Mouse (Mus musculus): ENCODE measurements around the gene Spaca6. TPM values are rescaled to one million over a fixed set of nuclear protein-coding genes. Genes with fewer than 3 reads are reported as not detected.
"Not testable (repeated sequence)": the region's sequence is repeated elsewhere in the genome, so short reads cannot be mapped to it uniquely, and the experiment has no call there.

Gene Spaca6
- polyA plus RNA-seq, 1 experiment from 2014 or later = 17.4 TPM

DNA sequence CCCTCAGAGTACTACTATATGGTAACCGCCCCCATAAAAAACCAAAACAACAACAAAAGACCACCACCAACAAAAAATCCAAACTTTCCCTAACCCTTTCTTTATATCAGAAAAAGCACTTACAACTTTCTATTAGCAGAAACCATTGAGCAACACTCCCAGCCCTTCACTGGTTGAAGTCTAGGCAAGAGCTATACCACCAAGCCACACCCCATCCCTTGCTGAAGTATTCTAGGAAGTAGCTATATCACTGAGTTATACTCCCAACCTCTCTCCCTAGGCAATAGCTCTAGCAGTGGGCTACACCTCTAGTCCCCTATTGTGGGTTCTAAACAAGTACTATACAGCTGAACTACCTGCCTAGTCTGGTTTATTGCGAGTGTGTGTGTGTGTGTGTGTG lies 12.3 kb downstream of the Spaca6 start:
- Histone ChIP-seq H3K27ac (ENCODE audit: low read length) (no peak overlapping the region), H3K4me3 (ENCODE audit: low read length) (no peak overlapping the region), H3K4me2 (ENCODE audit: low read depth, low read length) (no peak overlapping the region), H3K9ac (ENCODE audit: low read length) (no peak overlapping the region), H3K9me3 (replicated peaks; ENCODE audit: control insufficient read depth, low read length) (no peaks in the 10 kb centered on the region), H3K36me3 (ENCODE audit: control insufficient read depth, insufficient read depth) (peaks cover 14% of the 10 kb centered on the region), H3K4me1 (ENCODE audit: control insufficient read depth, insufficient read depth, low read length) (peaks cover 28% of the 10 kb centered on the region), H3K27me3 (ENCODE audit: control insufficient read depth, insufficient read depth, low read length) (no peaks in the 10 kb centered on the region)
- 97% methylated on average over 2 of the region's 2 CpGs for WGBS
- no peak for ATAC-seq (replicated peaks; ENCODE audit: extremely low read depth, insufficient read depth, low FRiP score)

- Histone ChIP-seq H3K36me3 (ENCODE audit: control insufficient read depth, insufficient read depth) (peaks cover 14% of the 10 kb centered on the region), H3K9me3 (replicated peaks; ENCODE audit: control insufficient read depth, low read length) (no peaks in the 10 kb centered on the region), H3K27me3 (ENCODE audit: control insufficient read depth, insufficient read depth, low read length) (no peaks in the 10 kb centered on the region), H3K4me1 (ENCODE audit: control insufficient read depth, insufficient read depth, low read length) (peaks cover 15% of the 10 kb centered on the region), H3K9ac (ENCODE audit: low read length) (no peak overlapping the region), H3K4me3 (ENCODE audit: low read length) (no peak overlapping the region), H3K4me2 (ENCODE audit: low read depth, low read length) (no peak overlapping the region), H3K27ac (ENCODE audit: low read length) (no peak overlapping the region)
- no peak for ATAC-seq (replicated peaks; ENCODE audit: extremely low read depth, insufficient read depth, low FRiP score)
- WGBS = 93% methylated on average over 7 of the region's 7 CpGs
These were observed 13.8 kb downstream of the Spaca6 start for GRCm38 (mm10) chr17:17840796-17841195.

DNA sequence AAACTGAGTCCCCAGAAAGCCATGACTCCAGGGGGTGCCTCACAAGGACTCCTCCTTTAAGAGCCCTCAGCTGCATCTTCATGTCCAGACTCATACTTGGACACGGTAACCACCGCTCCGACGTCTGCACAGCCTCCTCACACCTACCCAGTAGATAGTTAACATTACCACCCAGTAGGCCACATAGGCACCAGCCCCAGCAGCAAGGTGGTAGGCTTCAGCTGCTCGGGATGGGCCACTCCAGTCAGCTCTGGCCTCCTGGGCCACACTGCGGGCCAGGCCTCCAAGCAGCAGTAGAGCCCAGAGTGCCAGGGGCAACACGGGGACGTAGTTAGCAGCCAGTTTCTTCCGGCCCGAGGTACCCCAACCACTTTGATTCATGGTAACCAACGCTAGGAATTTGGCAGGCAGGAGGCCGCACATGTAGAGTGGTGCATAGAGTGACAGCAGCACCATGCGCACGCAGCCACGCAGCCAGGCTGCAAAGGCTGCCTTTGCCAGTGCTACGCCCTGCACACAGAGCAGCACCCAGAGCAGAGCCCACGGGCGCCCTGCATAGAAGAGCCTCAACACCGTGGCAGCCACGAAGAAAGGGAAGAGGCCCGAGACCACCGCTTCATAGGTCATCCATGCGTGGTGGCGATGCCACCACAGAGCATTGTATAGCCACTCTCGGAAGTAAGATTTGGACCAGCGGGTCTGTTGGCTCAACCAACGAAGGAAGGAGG lies 16.7 kb downstream of the Spaca6 start:
- Histone ChIP-seq H3K9me3 (replicated peaks; ENCODE audit: control insufficient read depth, low read length) (no peaks in the 10 kb centered on the region), H3K36me3 (ENCODE audit: control insufficient read depth, insufficient read depth) (peaks cover 8% of the 10 kb centered on the region), H3K27me3 (ENCODE audit: control insufficient read depth, insufficient read depth, low read length) (no peaks in the 10 kb centered on the region), H3K4me1 (ENCODE audit: control insufficient read depth, insufficient read depth, low read length) (no peaks in the 10 kb centered on the region), H3K4me3 (ENCODE audit: low read length) (no peak overlapping the region), H3K4me2 (ENCODE audit: low read depth, low read length) (no peak overlapping the region), H3K9ac (ENCODE audit: low read length) (no peak overlapping the region), H3K27ac (ENCODE audit: low read length) (no peak overlapping the region)
- peak; percentile 25; the same call in 1 of the 2 replicates for ATAC-seq (replicated peaks; ENCODE audit: extremely low read depth, insufficient read depth, low FRiP score)
- WGBS = 69% methylated on average over 27 of the region's 27 CpGs

DNA sequence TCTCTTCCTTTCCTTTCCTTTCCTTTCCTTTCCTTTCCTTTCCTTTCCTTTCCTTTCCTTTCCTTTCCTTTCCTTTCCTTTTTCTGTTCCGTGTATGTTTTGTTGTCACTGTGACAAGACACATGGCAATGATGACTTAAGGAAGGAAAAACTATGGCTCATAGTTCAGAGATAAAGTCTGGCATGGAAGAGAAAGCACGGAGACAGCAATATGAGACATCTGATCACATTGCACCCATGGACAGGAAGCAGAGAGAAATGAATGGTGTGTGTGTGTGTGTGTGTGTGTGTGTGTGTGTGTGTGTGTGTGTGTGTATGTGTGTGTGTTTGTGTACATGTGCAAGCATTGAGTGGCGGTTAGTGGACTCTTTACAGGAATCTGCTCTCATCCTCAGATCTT lies 17.6 kb downstream of the Spaca6 start:
- H3K27ac ChIP-seq (ENCODE audit: low read length); H3K9me3 ChIP-seq (replicated peaks; ENCODE audit: control insufficient read depth, low read length); ATAC-seq (replicated peaks; ENCODE audit: extremely low read depth, insufficient read depth, low FRiP score); H3K4me2 ChIP-seq (ENCODE audit: low read depth, low read length); H3K27me3 ChIP-seq (ENCODE audit: control insufficient read depth, insufficient read depth, low read length); H3K36me3 ChIP-seq (ENCODE audit: control insufficient read depth, insufficient read depth); H3K9ac ChIP-seq (ENCODE audit: low read length); H3K4me1 ChIP-seq (ENCODE audit: control insufficient read depth, insufficient read depth, low read length); H3K4me3 ChIP-seq (ENCODE audit: low read length): not testable (repeated sequence)
- 66% methylated on average over 3 of the region's 3 CpGs for WGBS

GRCm38 (mm10) chr17:17845187-17846027 lies 18.4 kb downstream of the Spaca6 start:
- H3K4me1 ChIP-seq (ENCODE audit: control insufficient read depth, insufficient read depth, low read length) = peaks cover 2% of the 10 kb centered on the region; the same call in 1 of the 2 replicates
- H3K27me3 ChIP-seq (ENCODE audit: control insufficient read depth, insufficient read depth, low read length) = peaks cover 8% of the 10 kb centered on the region
- WGBS = 74% methylated on average over 10 of the region's 10 CpGs
- no peak overlapping the region for H3K9ac ChIP-seq (ENCODE audit: low read length)
- no peak for ATAC-seq (replicated peaks; ENCODE audit: extremely low read depth, insufficient read depth, low FRiP score)
- no peak overlapping the region for H3K4me3 ChIP-seq (ENCODE audit: low read length)
- H3K27ac ChIP-seq (ENCODE audit: low read length) = no peak overlapping the region
- peaks cover 1% of the 10 kb centered on the region for H3K36me3 ChIP-seq (ENCODE audit: control insufficient read depth, insufficient read depth)
- no peaks in the 10 kb centered on the region for H3K9me3 ChIP-seq (replicated peaks; ENCODE audit: control insufficient read depth, low read length)
- H3K4me2 ChIP-seq (ENCODE audit: low read depth, low read length) = no peak overlapping the region

GRCm38 (mm10) chr17:17848988-17849387 lies 22.0 kb downstream of the Spaca6 start:
- H3K4me2 ChIP-seq (ENCODE audit: low read depth, low read length) = no peak overlapping the region
- WGBS = 46% methylated on average over 2 of the region's 2 CpGs
- H3K4me1 ChIP-seq (ENCODE audit: control insufficient read depth, insufficient read depth, low read length) = peaks cover 2% of the 10 kb centered on the region; the same call in 1 of the 2 replicates
- H3K36me3 ChIP-seq (ENCODE audit: control insufficient read depth, insufficient read depth) = no peaks in the 10 kb centered on the region
- no peak overlapping the region for H3K27ac ChIP-seq (ENCODE audit: low read length)
- H3K9ac ChIP-seq (ENCODE audit: low read length) = no peak overlapping the region
- no peak for ATAC-seq (replicated peaks; ENCODE audit: extremely low read depth, insufficient read depth, low FRiP score)
- peaks cover 8% of the 10 kb centered on the region for H3K27me3 ChIP-seq (ENCODE audit: control insufficient read depth, insufficient read depth, low read length)
- H3K4me3 ChIP-seq (ENCODE audit: low read length) = no peak overlapping the region
- no peaks in the 10 kb centered on the region for H3K9me3 ChIP-seq (replicated peaks; ENCODE audit: control insufficient read depth, low read length)

DNA sequence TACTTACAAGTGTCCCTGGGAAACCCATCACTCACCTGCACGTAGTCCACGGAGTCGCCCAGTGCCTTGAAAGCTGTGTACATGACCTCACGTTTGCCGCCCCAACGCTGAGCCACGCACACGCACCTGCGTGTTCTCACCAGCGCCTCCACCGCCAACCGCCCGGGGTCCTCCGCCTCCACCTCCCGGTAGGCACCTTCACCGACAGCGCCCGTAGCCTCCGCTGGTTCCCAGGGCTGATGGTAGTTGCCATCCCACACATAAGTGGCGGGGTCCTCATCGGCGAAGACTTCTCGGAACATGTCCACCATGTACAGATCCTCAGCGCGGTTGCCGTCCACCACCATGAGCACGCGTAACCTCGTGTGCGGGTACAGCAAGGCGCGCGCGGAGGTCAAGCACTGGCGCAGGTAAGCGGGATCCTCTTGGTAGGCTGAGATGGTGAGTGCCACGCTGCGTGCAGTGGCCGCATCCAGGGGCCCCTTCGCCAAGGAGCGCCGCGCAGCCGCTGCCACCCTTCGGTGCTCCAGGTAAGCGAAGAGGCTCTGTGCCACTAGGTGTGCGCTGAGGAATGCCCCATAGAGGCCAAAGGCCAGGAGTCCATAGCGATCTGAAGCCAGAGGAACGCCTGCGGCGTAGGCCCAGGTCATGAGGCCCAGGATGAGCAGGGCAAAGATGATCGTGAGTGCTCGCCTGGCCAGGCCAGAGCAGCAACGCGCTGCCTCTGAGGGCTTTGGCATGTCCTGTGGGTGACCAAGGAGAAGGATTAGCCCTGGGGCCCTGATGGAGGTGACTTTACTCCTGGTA lies 23.2 kb downstream of the Spaca6 start:
- Histone ChIP-seq H3K4me1 (ENCODE audit: control insufficient read depth, insufficient read depth, low read length) (peaks cover 2% of the 10 kb centered on the region; the same call in 1 of the 2 replicates), H3K36me3 (ENCODE audit: control insufficient read depth, insufficient read depth) (no peaks in the 10 kb centered on the region), H3K27me3 (ENCODE audit: control insufficient read depth, insufficient read depth, low read length) (peaks cover 8% of the 10 kb centered on the region), H3K27ac (ENCODE audit: low read length) (no peak overlapping the region), H3K9me3 (replicated peaks; ENCODE audit: control insufficient read depth, low read length) (no peaks in the 10 kb centered on the region), H3K4me2 (ENCODE audit: low read depth, low read length) (peak overlapping the region; percentile 20), H3K4me3 (ENCODE audit: low read length) (no peak overlapping the region), H3K9ac (ENCODE audit: low read length) (no peak overlapping the region)
- no peak for ATAC-seq (replicated peaks; ENCODE audit: extremely low read depth, insufficient read depth, low FRiP score)
- 25% methylated on average over 55 of the region's 55 CpGs for WGBS

- no peaks in the 10 kb centered on the region for H3K36me3 ChIP-seq (ENCODE audit: control insufficient read depth, insufficient read depth)
- no peak within 1 kb of the TSS for H3K9ac ChIP-seq (ENCODE audit: low read length)
- no peaks in the 10 kb centered on the region for H3K9me3 ChIP-seq (replicated peaks; ENCODE audit: control insufficient read depth, low read length)
- H3K27ac ChIP-seq (ENCODE audit: low read length) = no peak within 1 kb of the TSS
- no peaks in the 10 kb centered on the region; the same call in 1 of the 2 replicates for H3K4me1 ChIP-seq (ENCODE audit: control insufficient read depth, insufficient read depth, low read length)
- no peak within 1 kb of the TSS for H3K4me3 ChIP-seq (ENCODE audit: low read length)
- no peak for ATAC-seq (replicated peaks; ENCODE audit: extremely low read depth, insufficient read depth, low FRiP score)
- H3K4me2 ChIP-seq (ENCODE audit: low read depth, low read length) = no peak within 1 kb of the TSS
- H3K27me3 ChIP-seq (ENCODE audit: control insufficient read depth, insufficient read depth, low read length) = 0 out of 2 replicates have a peak, but pooled peaks cover under 1% of the 10 kb centered on the region
- 44% methylated on average over 8 of the region's 8 CpGs for WGBS
These were observed 28.3 kb downstream of the Spaca6 start, which contains the start of gene Has1 for GRCm38 (mm10) chr17:17855064-17855838. TSS of gene Has1 (minus strand) at chr17:17855205.
